Mouse (Mus musculus): ENCODE measurements around the gene Rpl36-ps4. TPM values are rescaled to one million over a fixed set of nuclear protein-coding genes. Genes with fewer than 3 reads are reported as not detected.

Rpl36-ps4 gene
- polyA plus RNA-seq, 1 experiment, result not detected

Other genes starting within 250 kb of the Rpl36-ps4 start
- 24.8 and 32.1 TPM in 2 replicates for gene Msh2, start 248.6 kb upstream of the Rpl36-ps4 start, polyA plus RNA-seq (2011; ENCODE audit: insufficient read length, low read depth, missing spikeins)
- gene Kcnk12, start 123.0 kb upstream of the Rpl36-ps4 start, polyA plus RNA-seq (2011; ENCODE audit: insufficient read length, low read depth, missing spikeins), result not detected in 2 replicates
- gene Msh6, start 54.1 kb downstream of the Rpl36-ps4 start, polyA plus RNA-seq (2011; ENCODE audit: insufficient read length, low read depth, missing spikeins), result 36.7 and 45.4 TPM in 2 replicates
- 95.7 and 110 TPM in 2 replicates for gene Fbxo11, start 144.3 kb downstream of the Rpl36-ps4 start, polyA plus RNA-seq (2011; ENCODE audit: insufficient read length, low read depth, missing spikeins)

Measured in embryonic fibroblast, embryonic 13.5 days (primary cell).